Mouse (Mus musculus) Patski (cell line): ENCODE data around the gene Faap20. TPM values are rescaled to one million over a fixed set of nuclear protein-coding genes. Genes with fewer than 3 reads are reported as not detected.

Experiments
- ATAC-seq: fragments of 100-300 bp; one replicate; pipeline ENCODE4 v1.8.0; 2021
- CTCF ChIA-PET: fragments of 350-600 bp; sonication (Branson Sonifier 250); formaldehyde crosslinking; loops from one replicate; lab custom pipeline; 2022; ENCODE audit warnings: inconsistent platforms; lab: Charles Lee
- POLR2A ChIA-PET: fragments of 350-600 bp; sonication (Branson Sonifier 250); formaldehyde crosslinking; loops from one replicate; lab custom pipeline; 2022; ENCODE audit warnings: antibody characterized with exemption, inconsistent platforms; lab: Charles Lee
- DNase-seq: peaks from one replicate; pipeline ENCODE4 v3.0.0-alpha.2; 2011; ENCODE audit warnings: low read depth, low spot score
- H3K27me3 ChIP-seq: fragments of 371-371 bp; one replicate; pipeline ENCODE4 v1.5.1; 2021
- CTCF ChIP-seq: fragments of 100-300 bp; IDR thresholded peaks from one replicate; pipeline ENCODE4 v1.5.1; 2021
- in situ Hi-C: fragments of 300-500 bp; cut with MboI; formaldehyde crosslinking; loops from 3 replicates; pipeline ENCODE4 v1.11.1; 2018; ENCODE audit warnings: low pct_unique_long_range_greater_than_20kb, mixed read lengths
- polyA plus RNA-seq: library from polyadenylated mRNA; unstranded; gene quantifications from one replicate; pipeline ENCODE4 v1.2.3, GENCODE M21; 2021

Faap20 gene
- 25.5 TPM for polyA plus RNA-seq

GRCm38 (mm10) chr4:155249648-155250351, at the start of gene Faap20:
Gene Faap20 (plus strand): TSS chr4:155249802.
- ChIA-PET POLR2A (interaction anchor here (0.5 to 2.5 kb wide), 7 partner anchors 28 to 163 kb away, joined by 3 to 28 read pairs (median 3); partner anchors contain the start of genes Morn1, Rer1 and Ski), CTCF (interaction anchor here (0.6 to 4.3 kb wide), 13 partner anchors 19 to 169 kb away, joined by 3 to 50 read pairs (median 4); no protein-coding TSS in a partner anchor)
- ATAC-seq (peak; percentile 77), DNase-seq (no peak)
- TF ChIP-seq CTCF, result no peak
- in situ Hi-C loops, result loop anchor here (5.0 to 25.0 kb wide), 2 partner anchors 152 to 362 kb away; partner anchors contain the start of gene Fam213b
- no peaks in the 10 kb centered on the region for H3K27me3 ChIP-seq

- ATAC-seq (peak; percentile 17), DNase-seq (no peak)
- CTCF ChIA-PET, result no interaction called here
- in situ Hi-C loops, result no loop called here
- H3K27me3 ChIP-seq, result no peaks in the 10 kb centered on the region
- POLR2A ChIA-PET, result no interaction called here
- TF ChIP-seq CTCF, result no peak
Measured at GRCm38 (mm10) chr4:155200861-155201390, 48.7 kb upstream of the Faap20 start.

GRCm38 (mm10) chr4:155201764-155202163, 47.8 kb upstream of the Faap20 start:
- POLR2A ChIA-PET, result no interaction called here
- in situ Hi-C loops, result no loop called here
- DNase-seq, result no peak
- H3K27me3 ChIP-seq, result no peaks in the 10 kb centered on the region
- TF ChIP-seq CTCF, result no peak
- ATAC-seq, result no peak
- CTCF ChIA-PET, result no interaction called here

- no peaks in the 10 kb centered on the region for H3K27me3 ChIP-seq
- no peak for ATAC-seq
- in situ Hi-C loops, result no loop called here
- TF ChIP-seq CTCF, result no peak
- no peak for DNase-seq
- CTCF ChIA-PET, result no interaction called here
- POLR2A ChIA-PET, result no interaction called here
Measured at GRCm38 (mm10) chr4:155205919-155206318, 43.7 kb upstream of the Faap20 start.

- no peak for DNase-seq
- no peaks in the 10 kb centered on the region for H3K27me3 ChIP-seq
- in situ Hi-C loops, result no loop called here
- POLR2A ChIA-PET, result interaction anchor here (1.5 kb wide), 1 partner anchor 10 kb away, joined by 5 read pairs; no protein-coding TSS in a partner anchor
- ATAC-seq, result no peak
- no peak for TF ChIP-seq CTCF
- CTCF ChIA-PET, result interaction anchor here (1.0 kb wide), 1 partner anchor 27 kb away, joined by 3 read pairs; no protein-coding TSS in a partner anchor
Measured at GRCm38 (mm10) chr4:155206498-155206897, 43.1 kb upstream of the Faap20 start.

GRCm38 (mm10) chr4:155207841-155208240, 41.8 kb upstream of the Faap20 start:
- ChIA-PET POLR2A (interaction anchor here (1.5 kb wide), 1 partner anchor 9 kb away, joined by 5 read pairs; no protein-coding TSS in a partner anchor), CTCF (interaction anchor here (1.2 kb wide), 1 partner anchor 18 kb away, joined by 3 read pairs; no protein-coding TSS in a partner anchor)
- no peak for TF ChIP-seq CTCF
- in situ Hi-C loops, result no loop called here
- no peaks in the 10 kb centered on the region for H3K27me3 ChIP-seq
- ATAC-seq (no peak), DNase-seq (no peak)

GRCm38 (mm10) chr4:155208613-155209012, 41.0 kb upstream of the Faap20 start:
- no peaks in the 10 kb centered on the region for H3K27me3 ChIP-seq
- ChIA-PET CTCF (no interaction called here), POLR2A (no interaction called here)
- ATAC-seq, result no peak
- TF ChIP-seq CTCF, result no peak
- in situ Hi-C loops, result no loop called here
- DNase-seq, result no peak

- no peak for DNase-seq
- POLR2A ChIA-PET, result no interaction called here
- in situ Hi-C loops, result no loop called here
- CTCF ChIA-PET, result no interaction called here
- no peak for ATAC-seq
- TF ChIP-seq CTCF, result no peak
- H3K27me3 ChIP-seq, result no peaks in the 10 kb centered on the region
Measured at GRCm38 (mm10) chr4:155209079-155209478, 40.5 kb upstream of the Faap20 start.

- POLR2A ChIA-PET, result no interaction called here
- in situ Hi-C loops, result no loop called here
Measured at GRCm38 (mm10) chr4:155209494-155209893, 40.1 kb upstream of the Faap20 start.

GRCm38 (mm10) chr4:155213052-155213751, 36.4 kb upstream of the Faap20 start:
- ChIA-PET CTCF (no interaction called here), POLR2A (interaction anchor here (0.8 kb wide), 1 partner anchor 36 kb away, joined by 3 read pairs; the partner anchor contains the start of gene Faap20)
- no peaks in the 10 kb centered on the region for H3K27me3 ChIP-seq
- no peak for ATAC-seq
- no peak for DNase-seq
- no peak for TF ChIP-seq CTCF
- in situ Hi-C loops, result no loop called here

More at GRCm38 (mm10) chr4:155209494-155209893, 40.1 kb upstream of the Faap20 start:
- no peaks in the 10 kb centered on the region for H3K27me3 ChIP-seq
- CTCF ChIA-PET, result no interaction called here
- TF ChIP-seq CTCF, result no peak
- DNase-seq (no peak), ATAC-seq (no peak)
